Mouse (Mus musculus) heart, embryonic 11.5 days (tissue): ENCODE measurements around the gene Atp6v0d1. TPM values are rescaled to one million over a fixed set of nuclear protein-coding genes. Genes with fewer than 3 reads are reported as not detected.

Source experiments
- ATAC-seq: fragments of 200-750 bp; cut with Nextera tagmentation; replicated peaks from 2 replicates; pipeline ENCODE4 v1.8.0; 2017; ENCODE audit warnings: moderate library complexity; ENCODE audit not compliant: insufficient number of reproducible peaks, low FRiP score, low TSS enrichment
- H3K27ac ChIP-seq: fragments of 300-500 bp; sonication (generic); 2 replicates; pipeline ENCODE4 v1.5.1; 2014; ENCODE audit warnings: mild to moderate bottlenecking, low read depth, low read length
- H3K27me3 ChIP-seq: fragments of 300-500 bp; sonication (generic); 2 replicates; pipeline ENCODE4 v1.6.1; 2014; ENCODE audit warnings: mild to moderate bottlenecking, low read length, mixed read lengths; ENCODE audit not compliant: control insufficient read depth, insufficient read depth
- H3K36me3 ChIP-seq: fragments of 300-500 bp; sonication (generic); 2 replicates; pipeline ENCODE4 v1.6.1; 2014; ENCODE audit warnings: mild to moderate bottlenecking, low read length, moderate library complexity, mixed read lengths; ENCODE audit not compliant: control insufficient read depth, insufficient read depth
- H3K4me1 ChIP-seq: fragments of 300-500 bp; sonication (generic); 2 replicates; pipeline ENCODE4 v1.6.1; 2014; ENCODE audit warnings: low read length; ENCODE audit not compliant: control insufficient read depth, insufficient read depth
- H3K4me2 ChIP-seq: fragments of 300-500 bp; sonication (generic); 2 replicates; pipeline ENCODE4 v1.6.1; 2014; ENCODE audit warnings: mild to moderate bottlenecking, moderate library complexity
- H3K4me3 ChIP-seq: fragments of 300-500 bp; sonication (generic); 2 replicates; pipeline ENCODE4 v1.5.1; 2014; ENCODE audit warnings: low read depth, low read length
- H3K9ac ChIP-seq: fragments of 300-500 bp; sonication (generic); 2 replicates; pipeline ENCODE4 v1.6.1; 2014; ENCODE audit warnings: mild to moderate bottlenecking, low read depth, low read length, moderate library complexity
- H3K9me3 ChIP-seq: fragments of 300-500 bp; sonication (generic); replicated peaks from 2 replicates; pipeline ENCODE4 v1.6.1; 2016; ENCODE audit warnings: low read length; ENCODE audit not compliant: control insufficient read depth
- WGBS: fragments of 180-500 bp; shearing (Covaris S2); extraction: QIAGEN DNeasy Blood & Tissue Kit; methylation state at CpG from one replicate; pipeline ENCODE4 v1.1.7; 2014; ENCODE audit not compliant: insufficient replicate concordance; 5-methylcytosine and 5-hydroxymethylcytosine counted together
- microRNA counts: library from miRNA; unstranded; fragments of <30 nt; microRNA quantifications from one replicate; lab custom pipeline; 2015
- microRNA-seq: library from miRNA; unstranded; fragments of <30 nt; microRNA quantifications from one replicate; pipeline ENCODE4, GENCODE M21; 2016; ENCODE audit warnings: borderline number of aligned reads
- polyA plus RNA-seq: library from polyadenylated mRNA; unstranded; fragments of >200 nt; fragmentation: Nextera tagmentation; extraction: Ambion mirVana; gene quantifications from 2 replicates; pipeline ENCODE4 v1.2.1, GENCODE M21; 2014

The Atp6v0d1 gene
- polyA plus RNA-seq, 1 experiment from 2014 or later, result 80.7 TPM

GRCm38 (mm10) chr8:105475742-105476141 is 90.1 kb downstream of the Atp6v0d1 start:
- Histone ChIP-seq H3K4me1 (peaks cover 42% of the 10 kb centered on the region), H3K4me2 (no peak overlapping the region), H3K4me3 (no peak overlapping the region), H3K27ac (no peak overlapping the region), H3K27me3 (peaks cover 18% of the 10 kb centered on the region), H3K9ac (no peak overlapping the region), H3K9me3 (no peaks in the 10 kb centered on the region), H3K36me3 (0 out of 2 replicates have a peak, but pooled peaks cover 2% of the 10 kb centered on the region)
- no peak for ATAC-seq
- WGBS, result 95% methylated on average over 8 of the region's 8 CpGs

- H3K27me3 ChIP-seq, result peaks cover 18% of the 10 kb centered on the region
- H3K9ac ChIP-seq, result no peak overlapping the region
- 0 out of 2 replicates have a peak, but pooled peaks cover 2% of the 10 kb centered on the region for H3K36me3 ChIP-seq
- no peak overlapping the region for H3K4me3 ChIP-seq
- no peak overlapping the region for H3K4me2 ChIP-seq
- 58% methylated on average over 4 of the region's 4 CpGs for WGBS
- no peak overlapping the region for H3K27ac ChIP-seq
- no peak for ATAC-seq
- no peaks in the 10 kb centered on the region for H3K9me3 ChIP-seq
- peaks cover 44% of the 10 kb centered on the region for H3K4me1 ChIP-seq
Measured at GRCm38 (mm10) chr8:105475254-105475653, 90.6 kb downstream of the Atp6v0d1 start.

DNA sequence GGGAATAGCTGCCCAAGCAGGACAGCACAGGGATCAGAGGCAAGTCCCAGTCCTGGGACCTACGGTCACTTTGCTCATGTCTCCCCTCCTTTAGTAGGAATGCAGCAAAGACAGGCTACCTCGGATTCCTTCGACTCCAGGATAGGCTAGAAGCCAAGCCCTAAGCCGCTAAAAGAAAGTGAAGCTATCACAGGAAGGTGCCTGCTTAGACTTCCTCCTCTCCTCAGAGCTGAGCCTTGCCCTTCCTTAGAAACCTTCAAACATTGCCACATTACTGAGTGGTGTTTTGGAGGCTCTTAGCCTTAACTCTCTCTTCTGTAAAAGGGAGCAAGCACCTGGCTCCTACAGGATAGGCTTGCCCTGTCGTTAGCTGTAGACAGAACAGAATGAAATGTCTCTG is 91.2 kb downstream of the Atp6v0d1 start:
- Histone ChIP-seq H3K9me3 (no peaks in the 10 kb centered on the region), H3K27ac (no peak overlapping the region), H3K4me1 (peaks cover 47% of the 10 kb centered on the region), H3K4me3 (no peak overlapping the region), H3K9ac (peak overlapping the region; percentile 28; the same call in 1 of the 2 replicates), H3K4me2 (peak overlapping the region; percentile 29; the same call in 1 of the 2 replicates), H3K36me3 (0 out of 2 replicates have a peak, but pooled peaks cover 2% of the 10 kb centered on the region), H3K27me3 (peaks cover 18% of the 10 kb centered on the region)
- WGBS, result 22% methylated on average over 5 of the region's 5 CpGs
- no peak for ATAC-seq

MicroRNA genes within 50 kb of the gene (microRNA counts, 519-probe panel; counts per million panel counts)
- 32.2 counts per million for microRNA mmu-miR-1966 (lab: Ali Mortazavi, UCI)

Small RNA genes lying within 50 kb of the gene (microRNA-seq; reads per million reads assigned to microRNA genes)
- 0.47 reads per million for gene Mir1966

Other genes starting within 250 kb of the Atp6v0d1 start
- gene Lrrc29, start 239.8 kb downstream of the Atp6v0d1 start, polyA plus RNA-seq, result 1.3 and 1.7 TPM in 2 replicates
- gene Tmem208, start 239.7 kb downstream of the Atp6v0d1 start, polyA plus RNA-seq, result 83.5 and 88.7 TPM in 2 replicates
- gene Fhod1, start 218.1 kb downstream of the Atp6v0d1 start, polyA plus RNA-seq, result 2.8 and 3.1 TPM in 2 replicates
- gene Slc9a5, start 217.2 kb downstream of the Atp6v0d1 start, polyA plus RNA-seq, result 1.5 and 2.1 TPM in 2 replicates
- 0.11 TPM in 1 of 2 replicates, not detected in the other for gene Plekhg4, start 192.8 kb downstream of the Atp6v0d1 start, polyA plus RNA-seq
- not detected in 2 replicates for gene Kctd19, start 152.5 kb downstream of the Atp6v0d1 start, polyA plus RNA-seq
- not detected in 2 replicates for gene Lrrc36, start 152.5 kb downstream of the Atp6v0d1 start, polyA plus RNA-seq
- 21.0 and 21.1 TPM in 2 replicates for gene Tppp3, start 94.5 kb downstream of the Atp6v0d1 start, polyA plus RNA-seq
- gene Zdhhc1, start 69.1 kb downstream of the Atp6v0d1 start, polyA plus RNA-seq, result 15.0 and 17.1 TPM in 2 replicates
- 6.4 and 8.2 TPM in 2 replicates for gene Hsd11b2, start 47.3 kb downstream of the Atp6v0d1 start, polyA plus RNA-seq
- 23.6 and 27.9 TPM in 2 replicates for gene Ripor1, start 39.2 kb upstream of the Atp6v0d1 start, polyA plus RNA-seq
- gene Ctcf, start 70.5 kb upstream of the Atp6v0d1 start, polyA plus RNA-seq, result 53.9 and 66.3 TPM in 2 replicates
- 0.50 and 0.84 TPM in 2 replicates for gene Agrp, start 71.3 kb upstream of the Atp6v0d1 start, polyA plus RNA-seq
- gene Carmil2, start 120.2 kb upstream of the Atp6v0d1 start, polyA plus RNA-seq, result 0.27 and 0.46 TPM in 2 replicates
- gene Acd, start 135.1 kb upstream of the Atp6v0d1 start, polyA plus RNA-seq, result 39.3 and 41.5 TPM in 2 replicates
- gene Pard6a, start 135.1 kb upstream of the Atp6v0d1 start, polyA plus RNA-seq, result 10.9 and 14.2 TPM in 2 replicates
- 0.13 TPM in 1 of 2 replicates, not detected in the other for gene 4933405L10Rik, start 141.6 kb upstream of the Atp6v0d1 start, polyA plus RNA-seq
- gene Enkd1, start 142.2 kb upstream of the Atp6v0d1 start, polyA plus RNA-seq, result 13.3 and 16.9 TPM in 2 replicates
- gene Gfod2, start 192.6 kb upstream of the Atp6v0d1 start, polyA plus RNA-seq, result 8.0 and 10.9 TPM in 2 replicates